In the genomic region with DNA sequence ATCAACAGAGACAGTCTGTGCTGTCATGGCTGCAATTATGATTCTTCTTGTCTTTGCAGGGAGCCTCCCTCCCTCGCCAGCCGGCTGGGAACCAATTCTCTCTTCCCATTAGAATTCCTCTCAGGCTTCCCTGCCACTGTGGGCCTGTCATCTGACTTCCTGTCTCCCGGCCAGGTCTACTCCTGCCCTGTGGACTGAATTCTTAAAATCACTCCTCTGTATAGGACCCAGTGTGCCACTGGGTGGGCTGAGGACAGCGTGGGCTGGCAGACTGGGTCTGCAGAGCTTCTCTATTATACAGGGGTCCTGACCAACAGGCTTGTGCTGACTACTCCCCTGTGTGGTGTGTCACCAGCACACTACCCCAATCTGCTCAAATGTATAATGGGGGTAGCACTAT, we compare ENCODE assay signal across 11 mouse cellular contexts.
A peak's percentile ranks its signal among the peaks of the same experiment; 100 is the strongest.
DNase-seq lines count a peak whose midpoint lies in the region; ATAC-seq and TF ChIP-seq lines count a peak whose summit lies in the region.
"Had no signal": no experiment of that assay in that cellular context is flagged by ENCODE, and none has a peak within 500 bp of the region (broad histone marks: within the 10 kb centered on the region; RNA-seq: fewer than 3 reads in every experiment).

No protein-coding gene starts in this region.

- no peak for DNase-seq in kidney, adult 2 months
- DNase-seq in layer of hippocampus, postnatal 36 days, result peak; percentile 42 to 58
- no peak for DNase-seq in testis, postnatal 10 days (ENCODE audit: low spot score)
- no peak for DNase-seq in gastrocnemius, adult 8-10 months (ENCODE audit: low spot score in 2 of 2)
- DNase-seq: heart, postnatal 10 days; lung, adult 2 months had no signal

- H3K9me3 ChIP-seq in kidney, embryonic 16.5 days (ENCODE audit: low read length), result no peaks in the 10 kb centered on the region

- H3K4me3 ChIP-seq in kidney, embryonic 16.5 days (ENCODE audit: low read length), result no peak overlapping the region
- H3K4me3 ChIP-seq in kidney, adult 2 months (ENCODE audit: insufficient read depth, low read depth, low read length), result no peak overlapping the region
- H3K4me3 ChIP-seq in olfactory bulb, adult 2 months (ENCODE audit: insufficient read depth, low read depth, low read length), result no peak overlapping the region

- H3K27ac ChIP-seq in kidney, embryonic 16.5 days (ENCODE audit: low read length), result no peak overlapping the region
- no peak overlapping the region for H3K27ac ChIP-seq in kidney, adult 2 months (ENCODE audit: insufficient read depth, low read depth, low read length)
- H3K27ac ChIP-seq in olfactory bulb, adult 2 months (ENCODE audit: insufficient read depth, low read depth, low read length), result peak overlapping the region; percentile 20; the same call in 1 of the 2 replicates
- H3K27ac ChIP-seq: stomach, postnatal 0 days had no signal

- TF ChIP-seq CTCF in kidney, adult 2 months (conservative IDR thresholded peaks at IDR 0.05; ENCODE audit: insufficient read depth, insufficient read length, low read depth, low read length), result no peak
- TF ChIP-seq CTCF in olfactory bulb, adult 2 months (IDR thresholded peaks at IDR 0.05; ENCODE audit: insufficient read depth, low read depth, low read length), result no peak

- H3K9ac ChIP-seq in kidney, embryonic 16.5 days (replicated peaks; ENCODE audit: low read length), result no peak overlapping the region

- no peak overlapping the region for H3K4me2 ChIP-seq in kidney, embryonic 16.5 days (replicated peaks; ENCODE audit: low read depth, low read length)

- ATAC-seq in kidney, embryonic 16.5 days (ENCODE audit: low FRiP score, low TSS enrichment), result 0 out of 2 replicates have a peak, but pooled peaks have one; percentile 31
- ATAC-seq in frontal cortex, adult (ENCODE audit: low TSS enrichment), result peak; percentile 73
- no peak for ATAC-seq in granulocyte monocyte progenitor cell, adult 5-6 weeks (replicated peaks; ENCODE audit: poor library complexity, severe bottlenecking)

- H3K27me3 ChIP-seq in kidney, embryonic 16.5 days (ENCODE audit: insufficient read depth, low read length), result no peaks in the 10 kb centered on the region
- H3K27me3 ChIP-seq in kidney, adult 2 months (replicated peaks; ENCODE audit: control insufficient read depth, insufficient read depth, low read length), result no peaks in the 10 kb centered on the region

- 0 out of 2 replicates have a peak, but pooled peaks cover 10% of the 10 kb centered on the region for H3K4me1 ChIP-seq in kidney, embryonic 16.5 days (ENCODE audit: insufficient read depth, low read length)
- H3K4me1 ChIP-seq in kidney, adult 2 months (ENCODE audit: control insufficient read depth, insufficient read depth, low read length), result no peaks in the 10 kb centered on the region
- H3K4me1 ChIP-seq in olfactory bulb, adult 2 months (ENCODE audit: control insufficient read depth, insufficient read depth, low read length), result peaks cover 9% of the 10 kb centered on the region

- no peak for TF ChIP-seq POLR2A in kidney, adult 2 months (IDR thresholded peaks at IDR 0.05; ENCODE audit: low read depth, low read length)
- no peak for TF ChIP-seq POLR2A in olfactory bulb, adult 2 months (IDR thresholded peaks at IDR 0.05; ENCODE audit: insufficient read depth, low read depth, low read length)

- H3K36me3 ChIP-seq in kidney, embryonic 16.5 days (ENCODE audit: insufficient read depth, low read length), result no peaks in the 10 kb centered on the region
- H3K36me3 ChIP-seq in kidney, adult 2 months (ENCODE audit: control insufficient read depth, insufficient read depth, low read length), result no peaks in the 10 kb centered on the region

- WGBS in kidney, embryonic 16.5 days, result 48% methylated on average over 4 of the region's 4 CpGs
- 57% methylated on average over 4 of the region's 4 CpGs for WGBS in kidney, adult 2 months
- WGBS in olfactory bulb, adult 2 months, result 41% methylated on average over 4 of the region's 4 CpGs

Comparison
In these comparisons a context has a peak if more than half of its experiments do, and no peak if none do; other contexts are left out.
1. DNase-seq: peak in layer of hippocampus, postnatal 36 days (2 of 2); none in kidney, adult 2 months (single experiment), testis, postnatal 10 days (single experiment) and gastrocnemius, adult 8-10 months (0 of 2).